Mouse (Mus musculus) forebrain, embryonic 11.5 days (tissue): ENCODE data around the gene Glyr1. TPM values are rescaled to one million over a fixed set of nuclear protein-coding genes. Genes with fewer than 3 reads are reported as not detected.

Experiments
- polyA plus RNA-seq: library from polyadenylated mRNA; unstranded; fragments of >200 nt; fragmentation: Nextera tagmentation; extraction: Ambion mirVana; gene quantifications from 2 replicates; pipeline ENCODE4 v1.2.1, GENCODE M21; 2014

Gene Glyr1
- polyA plus RNA-seq, 1 experiment from 2014 or later, result 174 TPM

Other genes with a start within 250 kb of the Glyr1 start
- gene 4930562C15Rik, start 214.4 kb downstream of the Glyr1 start, polyA plus RNA-seq, result 0.36 TPM in 1 of 2 replicates, not detected in the other
- 23.9 TPM in 2 replicates for gene Ubald1, start 169.5 kb downstream of the Glyr1 start, polyA plus RNA-seq
- 69.9 and 77.2 TPM in 2 replicates for gene Mgrn1, start 163.6 kb downstream of the Glyr1 start, polyA plus RNA-seq
- 120 and 137 TPM in 2 replicates for gene Nudt16l1, start 111.1 kb downstream of the Glyr1 start, polyA plus RNA-seq
- gene Anks3, start 85.7 kb downstream of the Glyr1 start, polyA plus RNA-seq, result 50.4 and 52.4 TPM in 2 replicates
- not detected in 2 replicates for gene Sept12, start 52.0 kb downstream of the Glyr1 start, polyA plus RNA-seq
- 2.0 TPM in 1 of 2 replicates, not detected in the other for gene Smim22, start 42.6 kb downstream of the Glyr1 start, polyA plus RNA-seq
- 74.1 and 81.6 TPM in 2 replicates for gene Rogdi, start 36.3 kb downstream of the Glyr1 start, polyA plus RNA-seq
- gene Ubn1, start 194 bp upstream of the Glyr1 start, polyA plus RNA-seq, result 25.2 and 25.4 TPM in 2 replicates
- 1.3 and 1.5 TPM in 2 replicates for gene Ppl, start 82.6 kb upstream of the Glyr1 start, polyA plus RNA-seq
- 0.11 and 0.16 TPM in 2 replicates for gene Sec14l5, start 97.2 kb upstream of the Glyr1 start, polyA plus RNA-seq
- gene Nagpa, start 154.1 kb upstream of the Glyr1 start, polyA plus RNA-seq, result 10.7 and 12.5 TPM in 2 replicates
- 4.4 and 4.5 TPM in 2 replicates for gene AU021092, start 172.4 kb upstream of the Glyr1 start, polyA plus RNA-seq
- gene Alg1, start 183.8 kb upstream of the Glyr1 start, polyA plus RNA-seq, result 22.1 and 23.7 TPM in 2 replicates
- gene Eef2kmt, start 206.1 kb upstream of the Glyr1 start, polyA plus RNA-seq, result 15.9 and 16.1 TPM in 2 replicates